Mouse (Mus musculus) MEL (cell line): Measurements from ENCODE around the gene Gnaz. TPM values are rescaled to one million over a fixed set of nuclear protein-coding genes. Genes with fewer than 3 reads are reported as not detected.

ENCODE experiments used
- DNase-seq: peaks from one replicate; pipeline ENCODE4 v3.0.0; 2011; ENCODE audit warnings: low read depth, low spot score
- H3K27ac ChIP-seq: 2 replicates; pipeline ENCODE4 v1.5.1; 2012; ENCODE audit warnings: low read depth, mild to moderate bottlenecking, control low read depth, low read length, moderate library complexity; ENCODE audit not compliant: control insufficient read depth
- H3K27me3 ChIP-seq, 2 experiments: fragments of 150-350 bp in 1 of 2; sonication (generic) in 1 of 2; 2 replicates each; pipeline ENCODE4 v1.6.1; 2012; ENCODE audit warnings: low read length in 2 of 2, mild to moderate bottlenecking in 2 of 2, improper control_type of control experiment in 1 of 2, moderate library complexity in 1 of 2; ENCODE audit not compliant: insufficient read depth in 2 of 2, control insufficient read depth in 1 of 2
- H3K36me3 ChIP-seq, 2 experiments: 2 replicates each; pipeline ENCODE4 v1.6.1; 2012 to 2014; ENCODE audit warnings: low read length in 2 of 2, improper control_type of control experiment in 1 of 2, inconsistent platforms in 1 of 2, mild to moderate bottlenecking in 1 of 2; ENCODE audit not compliant: insufficient read depth in 2 of 2, control insufficient read depth in 1 of 2
- H3K4me1 ChIP-seq, 2 experiments: fragments of 150-350 bp in 1 of 2; sonication (generic) in 1 of 2; 2 replicates each; pipeline ENCODE4 v1.6.1; 2012; ENCODE audit warnings: low read length in 2 of 2, improper control_type of control experiment in 1 of 2, mild to moderate bottlenecking in 1 of 2; ENCODE audit not compliant: insufficient read depth in 2 of 2, control insufficient read depth in 1 of 2
- H3K4me3 ChIP-seq, 2 experiments: fragments of 150-350 bp in 1 of 2; sonication (generic) in 1 of 2; 2 replicates each; pipeline ENCODE4 v1.5.1; 2012; ENCODE audit warnings: low read depth in 2 of 2, low read length in 2 of 2, mild to moderate bottlenecking in 2 of 2, moderate library complexity in 2 of 2, control low read depth in 1 of 2, improper control_type of control experiment in 1 of 2; ENCODE audit not compliant: control insufficient read depth in 1 of 2, insufficient read depth in 1 of 2
- H3K79me2 ChIP-seq: 2 replicates; pipeline ENCODE4 v1.6.1; 2012; ENCODE audit warnings: mild to moderate bottlenecking, low read length, moderate library complexity; ENCODE audit not compliant: control insufficient read depth, poor library complexity, insufficient read depth
- H3K9ac ChIP-seq: 2 replicates; pipeline ENCODE4 v1.6.1; 2012; ENCODE audit warnings: low read depth, mild to moderate bottlenecking, control low read depth, low read length, moderate library complexity; ENCODE audit not compliant: control insufficient read depth, poor library complexity, severe bottlenecking
- H3K9me3 ChIP-seq: fragments of 150-350 bp; sonication (generic); replicated peaks from 2 replicates; pipeline ENCODE4 v1.6.1; 2012; ENCODE audit warnings: mild to moderate bottlenecking, low read length, improper control_type of control experiment, moderate library complexity; ENCODE audit not compliant: insufficient read depth
- BHLHE40 ChIP-seq: IDR thresholded peaks from 2 replicates; pipeline ENCODE4 v1.6.1; 2012; ENCODE audit warnings: low read depth, mild to moderate bottlenecking, inconsistent platforms, low read length, improper control_type of control experiment, borderline replicate concordance
- E2F4 ChIP-seq: IDR thresholded peaks from 2 replicates; pipeline ENCODE4 v1.6.1; 2011; ENCODE audit warnings: low read depth, low read length, improper control_type of control experiment, borderline replicate concordance
- EP300 ChIP-seq, 2 experiments: IDR thresholded peaks; 2 replicates each; pipeline ENCODE4 v1.6.1; 2011; ENCODE audit warnings: improper control_type of control experiment in 2 of 2, low read length in 2 of 2, low read depth in 1 of 2, mild to moderate bottlenecking in 1 of 2
- GABPA ChIP-seq: IDR thresholded peaks from 2 replicates; pipeline ENCODE4 v1.6.1; 2012; ENCODE audit warnings: low read depth, mild to moderate bottlenecking, inconsistent platforms, low read length, improper control_type of control experiment, moderate library complexity
- HCFC1 ChIP-seq: IDR thresholded peaks from 2 replicates; pipeline ENCODE4 v1.6.1; 2012; ENCODE audit warnings: low read depth, mild to moderate bottlenecking, inconsistent platforms, low read length, improper control_type of control experiment, moderate library complexity
- JUND ChIP-seq: IDR thresholded peaks from 2 replicates; pipeline ENCODE4 v1.6.1; 2011; ENCODE audit warnings: low read depth, mild to moderate bottlenecking, improper control_type of control experiment, low read length
- KAT2A ChIP-seq: conservative IDR thresholded peaks from 2 replicates; pipeline ENCODE4 v1.6.1; 2012; ENCODE audit warnings: low read depth, low read length, improper control_type of control experiment, inconsistent platforms
- MAFK ChIP-seq: IDR thresholded peaks from 2 replicates; pipeline ENCODE4 v1.6.1; 2011; ENCODE audit warnings: low read depth, mild to moderate bottlenecking, low read length, improper control_type of control experiment, borderline replicate concordance
- MAZ ChIP-seq: IDR thresholded peaks from 2 replicates; pipeline ENCODE4 v1.6.1; 2012; ENCODE audit warnings: low read depth, mild to moderate bottlenecking, inconsistent platforms, low read length, improper control_type of control experiment
- MXI1 ChIP-seq: IDR thresholded peaks from 2 replicates; pipeline ENCODE4 v1.6.1; 2011; ENCODE audit warnings: mild to moderate bottlenecking, low read depth, low read length, improper control_type of control experiment
- MYC ChIP-seq: IDR thresholded peaks from 2 replicates; pipeline ENCODE4 v1.6.1; 2011; ENCODE audit warnings: low read depth, mild to moderate bottlenecking, low read length, improper control_type of control experiment, moderate library complexity
- NELFE ChIP-seq: IDR thresholded peaks from 2 replicates; pipeline ENCODE4 v1.6.1; 2011; ENCODE audit warnings: low read depth, low read length, improper control_type of control experiment
- POLR2AphosphoS2 ChIP-seq: IDR thresholded peaks from 2 replicates; pipeline ENCODE4 v1.6.1; 2011; ENCODE audit warnings: low read length, improper control_type of control experiment
- SIN3A ChIP-seq: IDR thresholded peaks from 2 replicates; pipeline ENCODE4 v1.6.1; 2012; ENCODE audit warnings: low read length, improper control_type of control experiment, inconsistent platforms
- SMC3 ChIP-seq: IDR thresholded peaks from 2 replicates; pipeline ENCODE4 v1.6.1; 2011; ENCODE audit warnings: low read depth, low read length, improper control_type of control experiment
- TAL1 ChIP-seq: IDR thresholded peaks from 2 replicates; pipeline ENCODE4 v1.6.1; 2012; ENCODE audit warnings: mild to moderate bottlenecking, inconsistent platforms, low read length, moderate library complexity, mixed read lengths
- TCF12 ChIP-seq: IDR thresholded peaks from 2 replicates; pipeline ENCODE4 v1.6.1; 2014; ENCODE audit warnings: low read depth, mild to moderate bottlenecking, inconsistent platforms, low read length, improper control_type of control experiment, moderate library complexity
- UBTF ChIP-seq: IDR thresholded peaks from 2 replicates; pipeline ENCODE4 v1.6.1; 2012; ENCODE audit warnings: low read depth, mild to moderate bottlenecking, inconsistent platforms, low read length, improper control_type of control experiment, moderate library complexity, borderline replicate concordance; ENCODE audit not compliant: insufficient read depth
- USF1 ChIP-seq: IDR thresholded peaks from 2 replicates; pipeline ENCODE4 v1.6.1; 2014; ENCODE audit warnings: low read depth, mild to moderate bottlenecking, inconsistent platforms, low read length, improper control_type of control experiment, moderate library complexity
- USF2 ChIP-seq, 2 experiments: IDR thresholded peaks; 2 replicates each; pipeline ENCODE4 v1.6.1; 2011 to 2012; ENCODE audit warnings: improper control_type of control experiment in 2 of 2, low read length in 2 of 2, borderline replicate concordance in 1 of 2, inconsistent platforms in 1 of 2, low read depth in 1 of 2, mild to moderate bottlenecking in 1 of 2; ENCODE audit not compliant: insufficient read depth in 1 of 2
- ZMIZ1 ChIP-seq: IDR thresholded peaks from 2 replicates; pipeline ENCODE4 v1.6.1; 2012; ENCODE audit warnings: low read depth, mild to moderate bottlenecking, inconsistent platforms, low read length, improper control_type of control experiment, moderate library complexity
- ZNF384 ChIP-seq: IDR thresholded peaks from 2 replicates; pipeline ENCODE4 v1.6.1; 2012; ENCODE audit warnings: low read depth, mild to moderate bottlenecking, inconsistent platforms, low read length, improper control_type of control experiment
- polyA plus RNA-seq, 2 experiments: library from polyadenylated mRNA; stranded (reverse) in 1 of 2; unstranded in 1 of 2; fragments of >175 nt in 1 of 2; fragments of >200 nt in 1 of 2; gene quantifications; 2 replicates each; pipeline versions ENCODE4 v1.2.1 to v1.2.4; 2012; ENCODE audit warnings: low replicate concordance in 2 of 2, low read depth in 1 of 2; ENCODE audit not compliant: insufficient read length in 2 of 2, insufficient read depth in 1 of 2, missing spikeins in 1 of 2
- total RNA-seq: library from RNA; depleted of rRNA; stranded (reverse); fragments of 300-350 nt; gene quantifications from 2 replicates; pipeline ENCODE4 v1.2.3, GENCODE M21; 2012

The Gnaz gene
- total and polyA plus RNA-seq, 3 experiments: not detected

GRCm38 (mm10) chr10:75045831-75046230 lies 78.9 kb downstream of the Gnaz start:
- Histone ChIP-seq H3K9ac (no peak overlapping the region), H3K9me3 (no peaks in the 10 kb centered on the region), H3K4me3 (no peak overlapping the region), H3K27me3 (no peaks in the 10 kb centered on the region), H3K4me1 (no peaks in the 10 kb centered on the region), H3K27ac (no peak overlapping the region), H3K36me3 (no peaks in the 10 kb centered on the region), H3K79me2 (no peaks in the 10 kb centered on the region)
- no peak for TF ChIP-seq TCF12
- no peak for TF ChIP-seq GABPA
- TF ChIP-seq MXI1: no peak
- TF ChIP-seq JUND: no peak
- no peak for TF ChIP-seq BHLHE40
- TF ChIP-seq TAL1: no peak
- TF ChIP-seq USF1: no peak
- TF ChIP-seq SMC3: no peak
- TF ChIP-seq HCFC1: no peak
- TF ChIP-seq MAFK: no peak
- no peak for TF ChIP-seq NELFE
- TF ChIP-seq POLR2AphosphoS2: no peak
- TF ChIP-seq SIN3A: no peak
- DNase-seq: no peak

GRCm38 (mm10) chr10:75048711-75049110 lies 81.7 kb downstream of the Gnaz start:
- no peak overlapping the region for H3K9ac ChIP-seq
- no peaks in the 10 kb centered on the region for H3K4me1 ChIP-seq
- no peak for TF ChIP-seq KAT2A
- TF ChIP-seq MAFK: no peak
- TF ChIP-seq MXI1: no peak
- no peak for TF ChIP-seq EP300 (IDR thresholded peaks at IDR 0.05; ENCODE audit: low read depth in 1 of 2, low read length in 2 of 2)
- TF ChIP-seq MAZ: no peak
- no peak for TF ChIP-seq USF2 (IDR thresholded peaks at IDR 0.05; ENCODE audit: borderline replicate concordance in 1 of 2, insufficient read depth in 1 of 2, low read depth in 1 of 2, low read length in 2 of 2)
- TF ChIP-seq ZNF384: no peak
- TF ChIP-seq ZMIZ1: no peak
- no peak for TF ChIP-seq MYC
- TF ChIP-seq E2F4: no peak
- TF ChIP-seq UBTF: no peak
- TF ChIP-seq USF1: no peak
- DNase-seq: no peak
- H3K27ac ChIP-seq: no peak overlapping the region
- no peaks in the 10 kb centered on the region for H3K9me3 ChIP-seq
- H3K79me2 ChIP-seq: no peaks in the 10 kb centered on the region
- no peak overlapping the region for H3K4me3 ChIP-seq
- no peaks in the 10 kb centered on the region for H3K27me3 ChIP-seq
- no peaks in the 10 kb centered on the region for H3K36me3 ChIP-seq
